Mouse (Mus musculus) neural tube, embryonic 15.5 days (tissue): ENCODE data around the gene Iba57. TPM values are rescaled to one million over a fixed set of nuclear protein-coding genes. Genes with fewer than 3 reads are reported as not detected.
A peak's percentile ranks its signal among the peaks of the same experiment; 100 is the strongest.

Experiments
- ATAC-seq: fragments of 200-750 bp; cut with Nextera tagmentation; 2 replicates; pipeline ENCODE4 v1.8.0; 2017; ENCODE audit warnings: mild to moderate bottlenecking, moderate TSS enrichment, moderate library complexity; ENCODE audit not compliant: low FRiP score
- H3K27ac ChIP-seq: fragments of 300-500 bp; sonication (generic); replicated peaks from 2 replicates; pipeline ENCODE4 v1.5.1; 2015; ENCODE audit warnings: mild to moderate bottlenecking, inconsistent platforms
- H3K27me3 ChIP-seq: fragments of 300-500 bp; sonication (generic); replicated peaks from 2 replicates; pipeline ENCODE4 v1.6.1; 2015; ENCODE audit warnings: inconsistent platforms
- H3K36me3 ChIP-seq: fragments of 300-500 bp; sonication (generic); 2 replicates; pipeline ENCODE4 v1.6.1; 2015; ENCODE audit warnings: inconsistent platforms
- H3K4me1 ChIP-seq: fragments of 300-500 bp; sonication (generic); 2 replicates; pipeline ENCODE4 v1.6.1; 2015; ENCODE audit warnings: inconsistent platforms
- H3K4me2 ChIP-seq: fragments of 300-500 bp; sonication (generic); 2 replicates; pipeline ENCODE4 v1.6.1; 2015; ENCODE audit warnings: inconsistent platforms, mild to moderate bottlenecking, moderate library complexity
- H3K4me3 ChIP-seq: fragments of 300-500 bp; sonication (generic); replicated peaks from 2 replicates; pipeline ENCODE4 v1.5.1; 2015; ENCODE audit warnings: mild to moderate bottlenecking, inconsistent platforms
- H3K9ac ChIP-seq: fragments of 300-500 bp; sonication (generic); replicated peaks from 2 replicates; pipeline ENCODE4 v1.6.1; 2015; ENCODE audit warnings: mild to moderate bottlenecking, inconsistent platforms
- H3K9me3 ChIP-seq: fragments of 300-500 bp; sonication (generic); replicated peaks from 2 replicates; pipeline ENCODE4 v1.6.1; 2016; ENCODE audit warnings: inconsistent platforms
- WGBS: fragments of 180-500 bp; shearing (Covaris S2); methylation state at CpG from one replicate; pipeline ENCODE4 v1.1.7; 2015; ENCODE audit warnings: mixed read lengths; 5-methylcytosine and 5-hydroxymethylcytosine counted together
- polyA plus RNA-seq: library from polyadenylated mRNA; unstranded; fragments of >200 nt; fragmentation: Nextera tagmentation; extraction: Ambion mirVana; gene quantifications from 2 replicates; pipeline ENCODE4 v1.2.1, GENCODE M21; 2015

Iba57 gene
- polyA plus RNA-seq, 1 experiment from 2014 or later: 8.3 TPM

GRCm38 (mm10) chr11:59170549-59170948, 7.0 kb upstream of the Iba57 start:
- H3K4me3 ChIP-seq: no peak overlapping the region
- ATAC-seq: no peak

DNA sequence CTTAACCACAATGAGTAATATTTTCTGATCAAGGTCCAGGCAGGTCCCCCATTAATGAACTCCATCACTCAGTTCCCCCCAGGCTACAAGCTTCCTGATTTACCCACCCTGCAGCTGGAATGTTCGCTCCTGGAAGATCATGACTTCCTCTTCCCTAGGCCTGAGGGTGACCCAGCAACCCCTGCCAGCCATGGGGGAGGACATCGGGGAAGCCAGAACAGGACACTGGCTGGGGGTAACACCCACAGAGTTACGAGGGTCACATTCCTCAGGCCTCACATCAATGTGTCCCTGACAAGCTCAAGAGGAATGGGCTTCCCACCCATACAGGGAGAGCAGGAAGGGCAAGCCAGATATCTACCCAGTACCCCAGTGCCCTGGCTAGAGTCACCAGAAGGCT, 6.3 kb upstream of the Iba57 start:
- no peaks in the 10 kb centered on the region for H3K36me3 ChIP-seq
- H3K27me3 ChIP-seq: peaks cover 8% of the 10 kb centered on the region
- H3K4me3 ChIP-seq: no peak overlapping the region
- 78% methylated on average over 3 of the region's 3 CpGs for WGBS
- ATAC-seq: no peak
- H3K9me3 ChIP-seq: no peaks in the 10 kb centered on the region
- no peak overlapping the region for H3K9ac ChIP-seq
- H3K27ac ChIP-seq: no peak overlapping the region
- H3K4me2 ChIP-seq: no peak overlapping the region
- H3K4me1 ChIP-seq: no peaks in the 10 kb centered on the region

More at GRCm38 (mm10) chr11:59170549-59170948, 7.0 kb upstream of the Iba57 start:
- H3K9ac ChIP-seq: no peak overlapping the region
- H3K27ac ChIP-seq: no peak overlapping the region
- 77% methylated on average over 4 of the region's 4 CpGs for WGBS
- peaks cover 15% of the 10 kb centered on the region for H3K27me3 ChIP-seq
- no peaks in the 10 kb centered on the region for H3K36me3 ChIP-seq
- no peaks in the 10 kb centered on the region for H3K4me1 ChIP-seq
- no peak overlapping the region for H3K4me2 ChIP-seq
- H3K9me3 ChIP-seq: no peaks in the 10 kb centered on the region

- Histone ChIP-seq H3K27ac (peak overlapping the region; percentile 51; the same call in 1 of the 2 replicates), H3K9ac (no peak overlapping the region), H3K27me3 (no peaks in the 10 kb centered on the region), H3K9me3 (no peaks in the 10 kb centered on the region), H3K4me3 (no peak overlapping the region), H3K4me1 (peaks cover 20% of the 10 kb centered on the region), H3K36me3 (no peaks in the 10 kb centered on the region), H3K4me2 (no peak overlapping the region)
- 40% methylated on average over 1 of the region's 2 CpGs for WGBS
- no peak for ATAC-seq
These were observed 2.2 kb upstream of the Iba57 start for GRCm38 (mm10) chr11:59165616-59166241.

- Histone ChIP-seq H3K27ac (peak overlapping the region; percentile 99), H3K4me2 (peak overlapping the region; percentile 69), H3K36me3 (no peaks in the 10 kb centered on the region), H3K9ac (no peak overlapping the region), H3K4me3 (peak overlapping the region; percentile 67; the same call in 1 of the 2 replicates), H3K4me1 (peaks cover 20% of the 10 kb centered on the region), H3K27me3 (no peaks in the 10 kb centered on the region), H3K9me3 (no peaks in the 10 kb centered on the region)
- WGBS: 83% methylated on average over 9 of the region's 9 CpGs
- ATAC-seq: no peak
These were observed 845 bp upstream of the Iba57 start for GRCm38 (mm10) chr11:59164384-59164783.

DNA sequence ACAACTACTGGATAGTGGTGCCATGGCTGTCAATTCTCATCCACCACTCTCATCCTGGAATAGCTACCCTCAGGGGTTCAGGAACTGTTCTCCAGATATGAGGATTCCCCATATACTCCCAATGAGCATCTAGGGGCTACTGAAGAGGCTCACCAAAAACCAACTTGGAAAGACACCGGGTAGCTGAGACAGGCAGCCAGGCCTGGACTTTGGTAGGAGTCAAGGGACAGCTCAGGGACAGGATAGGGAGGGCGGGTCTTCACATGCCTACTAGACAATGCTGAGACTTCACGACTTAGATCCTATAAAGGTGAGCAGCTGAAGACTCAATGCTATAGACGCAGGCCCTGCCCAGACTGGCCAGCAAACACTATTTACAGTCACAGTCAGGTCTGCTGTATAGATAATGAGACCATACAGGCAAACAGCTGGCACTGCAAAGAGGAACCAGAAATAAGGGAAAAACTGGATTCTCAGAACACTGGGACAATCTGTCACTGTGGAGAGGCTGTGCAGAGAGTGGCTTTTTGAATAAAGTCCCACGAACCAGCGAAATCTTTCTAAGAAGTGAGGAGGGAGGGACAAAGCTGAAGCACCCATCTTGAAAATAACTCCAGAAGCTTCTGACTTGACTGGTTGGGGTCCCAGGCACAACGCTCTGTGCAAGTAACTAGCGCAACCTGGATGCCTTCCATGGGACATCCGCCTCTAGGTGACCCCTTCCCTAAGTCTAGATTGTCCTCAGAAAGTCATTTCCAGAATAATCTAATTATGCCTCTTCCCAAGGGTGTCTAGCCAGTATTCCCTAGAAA, 890 bp downstream of the Iba57 start:
- ATAC-seq: peak; percentile 32

GRCm38 (mm10) chr11:59161398-59161797, 2.1 kb downstream of the Iba57 start:
- no peak for ATAC-seq
- 81% methylated on average over 5 of the region's 5 CpGs for WGBS
- H3K27me3 ChIP-seq: no peaks in the 10 kb centered on the region

More for the DNA sequence above, 890 bp downstream of the Iba57 start:
- no peaks in the 10 kb centered on the region for H3K9me3 ChIP-seq
- peaks cover 20% of the 10 kb centered on the region for H3K4me1 ChIP-seq
- peak overlapping the region; percentile 69 for H3K4me2 ChIP-seq
- 65% methylated on average over 9 of the region's 9 CpGs for WGBS
- H3K27me3 ChIP-seq: no peaks in the 10 kb centered on the region
- peak overlapping the region; percentile 48 for H3K9ac ChIP-seq
- peaks cover 12% of the 10 kb centered on the region; the same call in 1 of the 2 replicates for H3K36me3 ChIP-seq
- H3K27ac ChIP-seq: peak overlapping the region; percentile 99
- H3K4me3 ChIP-seq: peak overlapping the region; percentile 67

DNA sequence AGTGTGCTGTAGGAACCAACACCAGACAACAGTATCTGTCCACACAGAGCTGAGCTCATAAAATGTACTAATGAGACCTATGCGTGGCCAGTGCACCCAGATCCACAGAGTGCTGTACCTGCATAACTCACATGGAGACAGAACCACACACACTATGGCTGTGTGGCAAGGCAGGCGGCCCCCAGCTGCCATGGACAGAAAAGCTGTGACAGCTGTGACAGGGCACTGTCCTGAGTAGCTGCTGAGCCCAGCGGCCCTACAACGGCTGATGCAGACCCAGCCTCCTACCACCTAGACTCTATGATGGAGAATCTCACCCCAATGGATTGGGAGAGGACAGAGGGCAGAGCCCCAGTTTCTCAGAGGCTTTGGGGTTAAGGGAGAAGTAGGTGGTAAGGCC, 4.0 kb downstream of the Iba57 start:
- 92% methylated on average over 4 of the region's 4 CpGs for WGBS
- H3K9ac ChIP-seq: 0 out of 2 replicates have a peak overlapping the region, but pooled peaks have one; percentile 7
- peaks cover 20% of the 10 kb centered on the region for H3K4me1 ChIP-seq
- H3K4me2 ChIP-seq: no peak overlapping the region
- H3K9me3 ChIP-seq: no peaks in the 10 kb centered on the region
- peaks cover 25% of the 10 kb centered on the region; the same call in 1 of the 2 replicates for H3K36me3 ChIP-seq
- no peak overlapping the region for H3K27ac ChIP-seq
- no peak overlapping the region for H3K4me3 ChIP-seq
- no peak for ATAC-seq
- H3K27me3 ChIP-seq: no peaks in the 10 kb centered on the region

More at GRCm38 (mm10) chr11:59161398-59161797, 2.1 kb downstream of the Iba57 start:
- no peak overlapping the region for H3K27ac ChIP-seq
- peaks cover 18% of the 10 kb centered on the region; the same call in 1 of the 2 replicates for H3K36me3 ChIP-seq
- H3K4me3 ChIP-seq: no peak overlapping the region
- H3K9me3 ChIP-seq: no peaks in the 10 kb centered on the region
- no peak overlapping the region for H3K4me2 ChIP-seq
- H3K9ac ChIP-seq: no peak overlapping the region
- H3K4me1 ChIP-seq: peaks cover 20% of the 10 kb centered on the region

DNA sequence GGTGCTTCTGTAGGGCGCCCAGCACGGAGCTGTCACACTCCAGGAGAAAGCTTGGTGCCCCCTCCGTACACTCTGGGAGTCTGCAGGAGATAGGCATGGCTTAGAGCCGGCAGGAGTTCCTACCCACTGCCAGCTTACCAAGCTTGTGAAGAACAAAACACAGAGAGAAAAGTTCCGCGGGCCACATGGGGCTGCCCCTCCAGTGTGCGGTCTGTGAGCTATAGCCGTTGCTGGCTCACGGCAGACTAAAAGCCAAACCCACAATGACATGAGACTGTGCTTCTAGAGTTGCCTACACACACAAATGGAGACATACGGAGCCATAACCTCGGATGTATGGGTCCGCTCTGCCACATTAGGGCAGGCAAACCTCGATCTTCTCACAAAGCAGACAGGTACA, 4.4 kb downstream of the Iba57 start:
- WGBS: 94% methylated on average over 13 of the region's 13 CpGs
- Histone ChIP-seq H3K27ac (no peak overlapping the region), H3K36me3 (peaks cover 25% of the 10 kb centered on the region; the same call in 1 of the 2 replicates), H3K4me2 (no peak overlapping the region), H3K4me1 (peaks cover 16% of the 10 kb centered on the region), H3K9me3 (no peaks in the 10 kb centered on the region), H3K9ac (no peak overlapping the region), H3K27me3 (no peaks in the 10 kb centered on the region), H3K4me3 (no peak overlapping the region)
- no peak for ATAC-seq

- Histone ChIP-seq H3K4me2 (no peak overlapping the region), H3K36me3 (peaks cover 25% of the 10 kb centered on the region; the same call in 1 of the 2 replicates), H3K9me3 (no peaks in the 10 kb centered on the region), H3K4me3 (no peak overlapping the region), H3K27me3 (no peaks in the 10 kb centered on the region), H3K9ac (no peak overlapping the region), H3K27ac (no peak overlapping the region), H3K4me1 (no peaks in the 10 kb centered on the region)
- no peak for ATAC-seq
- WGBS: 89% methylated on average over 5 of the region's 5 CpGs
These were observed 7.6 kb downstream of the Iba57 start for GRCm38 (mm10) chr11:59155900-59156299.

- H3K9me3 ChIP-seq: no peaks in the 10 kb centered on the region
- no peak for ATAC-seq
- no peaks in the 10 kb centered on the region for H3K27me3 ChIP-seq
- 92% methylated on average over 7 of the region's 7 CpGs for WGBS
- peaks cover 25% of the 10 kb centered on the region; the same call in 1 of the 2 replicates for H3K36me3 ChIP-seq
- H3K4me3 ChIP-seq: no peak overlapping the region
- no peak overlapping the region for H3K9ac ChIP-seq
- no peaks in the 10 kb centered on the region for H3K4me1 ChIP-seq
- no peak overlapping the region for H3K4me2 ChIP-seq
- H3K27ac ChIP-seq: no peak overlapping the region
These were observed 9.3 kb downstream of the Iba57 start for GRCm38 (mm10) chr11:59154220-59154619.

- 16% methylated on average over 3 of the region's 3 CpGs for WGBS
- Histone ChIP-seq H3K4me3 (no peak overlapping the region), H3K4me2 (no peak overlapping the region), H3K36me3 (peaks cover 7% of the 10 kb centered on the region; the same call in 1 of the 2 replicates), H3K4me1 (no peaks in the 10 kb centered on the region), H3K27me3 (no peaks in the 10 kb centered on the region), H3K9me3 (no peaks in the 10 kb centered on the region), H3K9ac (no peak overlapping the region), H3K27ac (no peak overlapping the region)
- no peak for ATAC-seq
These were observed 11.8 kb downstream of the Iba57 start for GRCm38 (mm10) chr11:59151729-59152128.

DNA sequence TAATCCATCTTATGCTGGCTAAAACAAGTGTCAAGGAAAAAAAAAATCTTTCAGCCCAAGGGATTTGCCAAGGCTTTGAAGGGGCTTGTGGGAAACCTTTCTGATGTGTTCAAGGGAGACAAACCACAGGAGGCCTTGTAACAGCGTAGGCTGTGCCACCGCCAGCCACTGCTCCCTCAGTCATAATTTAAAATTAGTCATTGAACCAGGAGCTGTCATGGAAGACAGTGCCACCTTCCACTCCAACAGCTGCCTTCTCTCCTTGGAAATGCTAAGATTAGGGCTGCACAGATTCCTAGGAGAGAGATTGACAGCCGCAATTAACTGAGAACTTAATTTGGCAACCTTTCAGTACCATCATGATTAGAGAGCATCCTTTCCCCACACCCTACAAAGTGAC, 14.2 kb downstream of the Iba57 start:
- H3K9ac ChIP-seq: no peak overlapping the region
- H3K9me3 ChIP-seq: no peaks in the 10 kb centered on the region
- no peaks in the 10 kb centered on the region for H3K4me1 ChIP-seq
- no peaks in the 10 kb centered on the region for H3K27me3 ChIP-seq
- ATAC-seq: no peak
- H3K4me3 ChIP-seq: no peak overlapping the region
- no peak overlapping the region for H3K4me2 ChIP-seq
- 60% methylated on average over 3 of the region's 3 CpGs for WGBS
- no peak overlapping the region for H3K27ac ChIP-seq
- no peaks in the 10 kb centered on the region for H3K36me3 ChIP-seq
